Mouse (Mus musculus) spleen, adult 2 months (tissue): Measurements from ENCODE around the gene Fam160a1.

Source experiments
- CTCF ChIP-seq: fragments of 200-500 bp; IDR thresholded peaks from 2 replicates; pipeline ENCODE4 v1.5.1; 2011; ENCODE audit warnings: mild to moderate bottlenecking, inconsistent platforms; ENCODE audit not compliant: insufficient read depth, insufficient read length, insufficient replicate concordance; ENCODE audit errors: extremely low read depth
- POLR2A ChIP-seq: fragments of 200-500 bp; IDR thresholded peaks from 2 replicates; pipeline ENCODE4 v1.6.1; 2011; ENCODE audit warnings: low read depth, low read length, inconsistent platforms

GRCm38 (mm10) chr3:85707421-85707820 is 109.7 kb downstream of the Fam160a1 start:
- peak; percentile 30; the same call in 1 of the 2 replicates for TF ChIP-seq CTCF
- no peak for TF ChIP-seq POLR2A
